Mouse (Mus musculus): Measurements from ENCODE around the gene Nos3. TPM values are rescaled to one million over a fixed set of nuclear protein-coding genes. Genes with fewer than 3 reads are reported as not detected.

Gene Nos3
- polyA plus RNA-seq, 1 experiment = 0.92 TPM

DNA sequence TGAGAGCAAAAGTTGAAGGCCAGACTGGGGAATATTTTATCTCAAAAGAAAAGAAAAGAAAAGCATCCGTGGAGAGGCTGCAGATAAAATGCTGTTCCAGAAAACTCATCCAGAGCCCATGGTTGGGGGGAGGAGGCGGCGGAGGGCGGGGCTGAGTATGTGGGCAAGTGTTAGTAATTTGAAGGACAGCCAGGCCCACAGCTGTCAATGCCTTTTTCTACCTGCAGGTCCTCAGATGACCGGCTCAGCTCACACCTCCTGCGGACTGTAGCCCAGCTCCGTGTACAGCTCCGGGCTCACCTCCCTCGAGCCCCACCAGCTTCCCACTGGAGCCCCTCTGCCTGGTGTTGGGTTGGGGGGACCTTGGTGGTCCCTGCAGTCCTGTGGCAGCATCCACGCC, 35.1 kb downstream of the Nos3 start:
- H3ac ChIP-seq (ENCODE audit: control insufficient read depth, insufficient read length) = no peak overlapping the region
- no peak overlapping the region for H3K4me3 ChIP-seq
- no peaks in the 10 kb centered on the region for H3K79me2 ChIP-seq (ENCODE audit: control insufficient read depth, insufficient read depth)
- TF ChIP-seq CEBPB (IDR thresholded peaks at IDR 0.05; ENCODE audit: insufficient read depth, poor library complexity, severe bottlenecking) (no peak), MAX (IDR thresholded peaks at IDR 0.05; ENCODE audit: low read depth) (no peak), E2F4 (IDR thresholded peaks at IDR 0.05; ENCODE audit: insufficient read depth) (no peak), REST (IDR thresholded peaks at IDR 0.05; ENCODE audit: insufficient read depth, insufficient read length) (no peak), MYOG (IDR thresholded peaks at IDR 0.05; ENCODE audit: control insufficient read depth in 1 of 3, insufficient read depth in 1 of 3, insufficient read length in 2 of 3, low read depth in 2 of 3) (peak in 1 of 3 experiments; percentile 20), SRF (IDR thresholded peaks at IDR 0.05; ENCODE audit: control insufficient read depth, insufficient read length, low read depth) (no peak), POLR2AphosphoS2 (IDR thresholded peaks at IDR 0.05; ENCODE audit: insufficient read length, low read depth) (no peak), POLR2A (IDR thresholded peaks at IDR 0.05; ENCODE audit: insufficient read length, low read depth) (no peak), USF1 (IDR thresholded peaks at IDR 0.05; ENCODE audit: low read depth) (no peak), MYOD1 (IDR thresholded peaks at IDR 0.05; ENCODE audit: control insufficient read depth in 1 of 3, insufficient read length in 2 of 3, low read depth in 2 of 3) (peak in 1 of 3 experiments; percentile 72), TCF3 (IDR thresholded peaks at IDR 0.05; ENCODE audit: insufficient read length, low read depth) (no peak), TCF12 (IDR thresholded peaks at IDR 0.05; ENCODE audit: insufficient read depth, poor library complexity, severe bottlenecking) (no peak)
- no peaks in the 10 kb centered on the region for H3K36me3 ChIP-seq (ENCODE audit: control insufficient read depth, insufficient read depth)
- no peak overlapping the region for H3K4me2 ChIP-seq (ENCODE audit: low read depth)
- H3K27me3 ChIP-seq (ENCODE audit: control insufficient read depth, insufficient read depth, insufficient read length) = no peaks in the 10 kb centered on the region

DNA sequence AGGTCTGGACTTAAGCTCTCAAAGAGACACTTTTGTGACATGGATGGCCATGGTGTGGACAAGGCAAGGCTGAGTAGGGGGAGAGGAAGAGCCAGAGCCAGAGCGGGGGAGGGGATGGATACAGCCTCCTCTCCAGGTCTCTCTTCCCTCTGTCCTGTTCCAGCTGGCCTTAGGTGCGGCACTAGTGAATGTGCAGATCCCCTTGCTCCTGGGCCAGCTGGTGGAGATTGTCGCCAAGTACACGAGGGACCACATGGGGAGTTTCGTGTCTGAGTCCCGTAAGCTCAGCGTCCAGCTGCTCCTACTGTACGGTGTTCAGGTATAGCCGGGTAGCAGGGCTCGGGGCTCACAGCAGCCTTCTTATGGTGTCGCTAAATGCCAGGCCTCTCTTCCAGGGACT, 35.8 kb downstream of the Nos3 start:
- Histone ChIP-seq H3K79me2 (ENCODE audit: control insufficient read depth, insufficient read depth) (no peaks in the 10 kb centered on the region), H3K36me3 (ENCODE audit: control insufficient read depth, insufficient read depth) (no peaks in the 10 kb centered on the region), H3K27me3 (ENCODE audit: control insufficient read depth, insufficient read depth, insufficient read length) (no peaks in the 10 kb centered on the region), H3ac (ENCODE audit: control insufficient read depth, insufficient read length) (no peak overlapping the region), H3K4me3 (no peak overlapping the region), H3K4me2 (ENCODE audit: low read depth) (no peak overlapping the region)
- TF ChIP-seq REST (IDR thresholded peaks at IDR 0.05; ENCODE audit: insufficient read depth, insufficient read length) (no peak), POLR2AphosphoS2 (IDR thresholded peaks at IDR 0.05; ENCODE audit: insufficient read length, low read depth) (no peak), POLR2A (IDR thresholded peaks at IDR 0.05; ENCODE audit: insufficient read length, low read depth) (no peak)

DNA sequence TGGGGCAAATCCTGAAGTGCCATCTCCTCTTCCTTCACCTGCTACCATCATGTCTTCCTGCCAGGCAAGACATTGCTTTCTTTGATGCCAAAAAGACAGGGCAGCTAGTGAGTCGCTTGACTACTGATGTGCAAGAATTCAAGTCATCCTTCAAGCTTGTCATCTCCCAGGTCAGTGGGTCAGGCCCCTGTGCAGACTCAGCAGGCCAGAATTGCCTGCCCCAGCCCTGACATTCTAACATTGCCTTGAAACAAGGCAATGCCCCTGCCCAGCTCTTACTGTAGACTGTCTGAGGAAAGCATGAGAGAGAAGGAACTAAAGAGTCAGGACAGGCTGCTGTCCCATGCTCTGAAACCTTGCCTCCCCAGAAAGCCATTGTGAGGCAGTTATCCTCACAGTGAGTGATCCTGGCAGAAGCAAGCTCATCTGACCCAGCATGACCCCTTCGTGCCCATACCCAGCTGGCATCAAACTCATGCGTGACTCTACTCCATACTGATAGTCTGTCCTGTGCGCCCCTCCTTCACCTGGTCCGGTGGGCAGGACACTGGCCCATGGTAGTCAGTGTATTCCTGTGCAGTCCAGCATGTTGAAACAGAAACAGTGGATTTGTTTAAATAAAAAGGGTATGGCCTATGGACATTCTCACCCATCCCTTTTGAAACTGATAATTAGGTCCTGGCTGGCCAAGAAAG, 36.4 kb downstream of the Nos3 start:
- Histone ChIP-seq H3ac (ENCODE audit: control insufficient read depth, insufficient read length) (no peak overlapping the region), H3K36me3 (ENCODE audit: control insufficient read depth, insufficient read depth) (no peaks in the 10 kb centered on the region)

DNA sequence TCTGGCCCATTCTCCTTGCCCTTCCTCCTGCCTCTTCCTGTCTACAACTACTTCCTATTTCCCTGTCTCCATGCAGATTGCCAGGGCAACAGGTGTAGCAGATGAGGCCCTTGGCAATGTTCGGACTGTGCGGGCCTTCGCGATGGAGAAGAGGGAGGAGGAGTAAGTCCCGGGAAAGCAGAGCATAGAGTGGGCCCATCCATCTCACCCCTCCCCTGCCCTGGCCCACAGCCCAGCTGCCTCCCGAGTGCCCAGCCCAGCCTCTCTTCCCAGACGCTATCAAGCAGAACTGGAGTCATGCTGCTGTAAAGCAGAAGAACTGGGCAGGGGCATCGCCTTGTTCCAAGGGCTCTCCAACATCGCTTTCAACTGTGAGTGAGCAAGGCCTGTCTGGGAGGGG, 37.4 kb downstream of the Nos3 start:
- TF ChIP-seq MAX (IDR thresholded peaks at IDR 0.05; ENCODE audit: low read depth) (no peak), E2F4 (IDR thresholded peaks at IDR 0.05; ENCODE audit: insufficient read depth) (no peak), TCF3 (IDR thresholded peaks at IDR 0.05; ENCODE audit: insufficient read length, low read depth) (no peak), MYOD1 (IDR thresholded peaks at IDR 0.05; ENCODE audit: control insufficient read depth in 1 of 3, insufficient read length in 2 of 3, low read depth in 2 of 3) (peak in 1 of 3 experiments; percentile 5)
- H3K27me3 ChIP-seq (ENCODE audit: control insufficient read depth, insufficient read depth, insufficient read length) = no peaks in the 10 kb centered on the region
- no peaks in the 10 kb centered on the region for H3K79me2 ChIP-seq (ENCODE audit: control insufficient read depth, insufficient read depth)
- no peak overlapping the region for H3K4me3 ChIP-seq
- no peak overlapping the region for H3ac ChIP-seq (ENCODE audit: control insufficient read depth, insufficient read length)
- H3K36me3 ChIP-seq (ENCODE audit: control insufficient read depth, insufficient read depth) = no peaks in the 10 kb centered on the region
- H3K4me2 ChIP-seq (ENCODE audit: low read depth) = no peak overlapping the region

More for the DNA sequence above, 36.4 kb downstream of the Nos3 start:
- Histone ChIP-seq H3K4me3 (no peak overlapping the region), H3K79me2 (ENCODE audit: control insufficient read depth, insufficient read depth) (no peaks in the 10 kb centered on the region), H3K4me2 (ENCODE audit: low read depth) (no peak overlapping the region), H3K27me3 (ENCODE audit: control insufficient read depth, insufficient read depth, insufficient read length) (no peaks in the 10 kb centered on the region)
- TF ChIP-seq SRF (IDR thresholded peaks at IDR 0.05; ENCODE audit: control insufficient read depth, insufficient read length, low read depth) (no peak), POLR2AphosphoS2 (IDR thresholded peaks at IDR 0.05; ENCODE audit: insufficient read length, low read depth) (no peak)

DNA sequence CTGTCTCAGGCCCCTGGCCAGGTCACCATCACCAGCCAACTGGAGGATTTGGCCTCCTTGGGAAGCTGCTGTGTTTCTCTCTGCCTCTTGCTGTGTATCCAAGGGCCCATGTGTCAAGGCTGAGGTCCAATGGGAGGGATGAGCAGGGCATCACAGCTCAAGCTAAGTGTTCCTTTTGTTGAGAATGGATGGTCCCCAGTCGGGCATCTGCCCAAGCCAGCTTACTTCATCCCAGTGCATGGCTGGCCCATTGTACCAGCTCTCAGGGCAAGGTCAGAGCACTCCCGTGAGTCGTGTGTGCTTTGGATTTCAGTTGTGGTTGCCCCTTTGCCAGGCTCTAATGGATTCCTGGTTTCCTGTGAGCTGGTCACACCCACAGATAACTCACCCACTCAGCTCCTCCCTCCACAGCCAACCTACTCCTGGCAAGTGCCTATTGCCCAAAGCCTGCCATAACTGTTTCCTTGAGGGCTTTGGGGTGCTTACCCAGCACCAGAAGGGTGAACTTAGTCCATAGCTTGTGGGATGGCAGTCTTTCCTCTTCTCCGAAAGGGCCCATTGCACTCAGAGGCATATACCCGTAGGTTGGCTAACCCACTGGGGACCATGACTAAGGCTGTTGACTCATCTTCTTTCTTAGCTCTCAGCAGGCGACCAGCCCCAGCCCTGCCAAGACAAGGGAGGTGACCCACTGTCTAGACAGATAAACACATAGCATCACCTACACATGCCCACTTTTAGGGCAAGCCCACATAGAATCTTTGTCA, 40.2 kb downstream of the Nos3 start:
- peak overlapping the region; percentile 65 for H3K4me2 ChIP-seq (ENCODE audit: low read depth)
- no peak overlapping the region for H3ac ChIP-seq (ENCODE audit: control insufficient read depth, insufficient read length)
- H3K36me3 ChIP-seq (ENCODE audit: control insufficient read depth, insufficient read depth) = no peaks in the 10 kb centered on the region
- H3K79me2 ChIP-seq (ENCODE audit: control insufficient read depth, insufficient read depth) = no peaks in the 10 kb centered on the region
- no peak overlapping the region for H3K4me3 ChIP-seq
- H3K27me3 ChIP-seq (ENCODE audit: control insufficient read depth, insufficient read depth, insufficient read length) = no peaks in the 10 kb centered on the region
- TF ChIP-seq POLR2AphosphoS2 (IDR thresholded peaks at IDR 0.05; ENCODE audit: insufficient read length, low read depth) (no peak), CEBPB (IDR thresholded peaks at IDR 0.05; ENCODE audit: insufficient read depth, poor library complexity, severe bottlenecking) (0 out of 2 replicates have a peak, but pooled peaks have one; percentile 39)
